Mouse (Mus musculus) c-Kit-negative CD71-positive TER-119-positive erythroid progenitor cells, embryonic 14.5 days (primary cell): Measurements from ENCODE around the gene Gpr176.

Source experiments
- DNase-seq: peaks from one replicate; pipeline ENCODE4 v3.0.0-alpha.2; 2013; ENCODE audit warnings: low read depth, low spot score

Gene Gpr176

GRCm38 (mm10) chr2:118373572-118374279 is 507 bp upstream of the Gpr176 start:
- no peak for DNase-seq

- DNase-seq = no peak
Observed at GRCm38 (mm10) chr2:118372561-118372900, 688 bp downstream of the Gpr176 start.

- no peak for DNase-seq
Observed at GRCm38 (mm10) chr2:118371841-118372240, 1.4 kb downstream of the Gpr176 start.

GRCm38 (mm10) chr2:118355138-118355719 is 18.0 kb downstream of the Gpr176 start:
- DNase-seq = no peak

GRCm38 (mm10) chr2:118353916-118354403 is 19.3 kb downstream of the Gpr176 start:
- no peak for DNase-seq

GRCm38 (mm10) chr2:118353498-118353897 is 19.7 kb downstream of the Gpr176 start:
- DNase-seq = no peak

GRCm38 (mm10) chr2:118345535-118345934 is 27.7 kb downstream of the Gpr176 start:
- DNase-seq = no peak

- no peak for DNase-seq
Observed at GRCm38 (mm10) chr2:118343897-118344296, 29.3 kb downstream of the Gpr176 start.

GRCm38 (mm10) chr2:118341295-118341694 is 31.9 kb downstream of the Gpr176 start:
- DNase-seq = no peak

- no peak for DNase-seq
Observed at GRCm38 (mm10) chr2:118336084-118336483, 37.1 kb downstream of the Gpr176 start.

- no peak for DNase-seq
Observed at GRCm38 (mm10) chr2:118322663-118323062, 50.6 kb downstream of the Gpr176 start.

- no peak for DNase-seq
Observed at GRCm38 (mm10) chr2:118321804-118322203, 51.4 kb downstream of the Gpr176 start.

GRCm38 (mm10) chr2:118321094-118321493 is 52.1 kb downstream of the Gpr176 start:
- no peak for DNase-seq

- DNase-seq = no peak
Observed at GRCm38 (mm10) chr2:118320519-118320918, 52.7 kb downstream of the Gpr176 start.

- DNase-seq = no peak
Observed at GRCm38 (mm10) chr2:118319176-118319575, 54.0 kb downstream of the Gpr176 start.

- DNase-seq = no peak
Observed at GRCm38 (mm10) chr2:118316939-118317338, 56.3 kb downstream of the Gpr176 start.

- no peak for DNase-seq
Observed at GRCm38 (mm10) chr2:118315656-118316402, 57.4 kb downstream of the Gpr176 start.

- DNase-seq = no peak
Observed at GRCm38 (mm10) chr2:118307561-118307960, 65.7 kb downstream of the Gpr176 start.

GRCm38 (mm10) chr2:118306966-118307365 is 66.3 kb downstream of the Gpr176 start:
- no peak for DNase-seq

- no peak for DNase-seq
Observed at GRCm38 (mm10) chr2:118306522-118306895, 66.7 kb downstream of the Gpr176 start.

GRCm38 (mm10) chr2:118305827-118306521 is 67.2 kb downstream of the Gpr176 start:
- no peak for DNase-seq

GRCm38 (mm10) chr2:118303456-118303855 is 69.8 kb downstream of the Gpr176 start:
- DNase-seq = no peak
